Mouse (Mus musculus) neural tube, embryonic 15.5 days (tissue): ENCODE data around the gene Nckap1. TPM values are rescaled to one million over a fixed set of nuclear protein-coding genes. Genes with fewer than 3 reads are reported as not detected.
"Not testable (repeated sequence)": the region's sequence is repeated elsewhere in the genome, so short reads cannot be mapped to it uniquely, and the experiment has no call there.

ENCODE experiments used
- ATAC-seq: fragments of 200-750 bp; cut with Nextera tagmentation; 2 replicates; pipeline ENCODE4 v1.8.0; 2017; ENCODE audit warnings: mild to moderate bottlenecking, moderate TSS enrichment, moderate library complexity; ENCODE audit not compliant: low FRiP score
- H3K27ac ChIP-seq: fragments of 300-500 bp; sonication (generic); replicated peaks from 2 replicates; pipeline ENCODE4 v1.5.1; 2015; ENCODE audit warnings: mild to moderate bottlenecking, inconsistent platforms
- H3K27me3 ChIP-seq: fragments of 300-500 bp; sonication (generic); replicated peaks from 2 replicates; pipeline ENCODE4 v1.6.1; 2015; ENCODE audit warnings: inconsistent platforms
- H3K36me3 ChIP-seq: fragments of 300-500 bp; sonication (generic); 2 replicates; pipeline ENCODE4 v1.6.1; 2015; ENCODE audit warnings: inconsistent platforms
- H3K4me1 ChIP-seq: fragments of 300-500 bp; sonication (generic); 2 replicates; pipeline ENCODE4 v1.6.1; 2015; ENCODE audit warnings: inconsistent platforms
- H3K4me2 ChIP-seq: fragments of 300-500 bp; sonication (generic); 2 replicates; pipeline ENCODE4 v1.6.1; 2015; ENCODE audit warnings: inconsistent platforms, mild to moderate bottlenecking, moderate library complexity
- H3K4me3 ChIP-seq: fragments of 300-500 bp; sonication (generic); replicated peaks from 2 replicates; pipeline ENCODE4 v1.5.1; 2015; ENCODE audit warnings: mild to moderate bottlenecking, inconsistent platforms
- H3K9ac ChIP-seq: fragments of 300-500 bp; sonication (generic); replicated peaks from 2 replicates; pipeline ENCODE4 v1.6.1; 2015; ENCODE audit warnings: mild to moderate bottlenecking, inconsistent platforms
- H3K9me3 ChIP-seq: fragments of 300-500 bp; sonication (generic); replicated peaks from 2 replicates; pipeline ENCODE4 v1.6.1; 2016; ENCODE audit warnings: inconsistent platforms
- WGBS: fragments of 180-500 bp; shearing (Covaris S2); methylation state at CpG from one replicate; pipeline ENCODE4 v1.1.7; 2015; ENCODE audit warnings: mixed read lengths; 5-methylcytosine and 5-hydroxymethylcytosine counted together
- polyA plus RNA-seq: library from polyadenylated mRNA; unstranded; fragments of >200 nt; fragmentation: Nextera tagmentation; extraction: Ambion mirVana; gene quantifications from 2 replicates; pipeline ENCODE4 v1.2.1, GENCODE M21; 2015

Gene Nckap1
- polyA plus RNA-seq, 1 experiment from 2014 or later: 97.5 TPM

GRCm38 (mm10) chr2:80559655-80560054 lies 21.5 kb downstream of the Nckap1 start:
- 88% methylated on average over 5 of the region's 5 CpGs for WGBS
- Histone ChIP-seq H3K9ac (no peak overlapping the region), H3K27ac (no peak overlapping the region), H3K36me3 (no peaks in the 10 kb centered on the region; the same call in 1 of the 2 replicates), H3K9me3 (no peaks in the 10 kb centered on the region), H3K27me3 (no peaks in the 10 kb centered on the region), H3K4me1 (0 out of 2 replicates have a peak, but pooled peaks cover 2% of the 10 kb centered on the region), H3K4me3 (no peak overlapping the region), H3K4me2 (no peak overlapping the region)
- no peak for ATAC-seq

GRCm38 (mm10) chr2:80554442-80554841 lies 26.7 kb downstream of the Nckap1 start:
- Histone ChIP-seq H3K4me2 (no peak overlapping the region), H3K4me1 (no peaks in the 10 kb centered on the region), H3K4me3 (no peak overlapping the region), H3K9me3 (no peaks in the 10 kb centered on the region), H3K9ac (no peak overlapping the region), H3K27me3 (no peaks in the 10 kb centered on the region), H3K27ac (no peak overlapping the region), H3K36me3 (peaks cover 28% of the 10 kb centered on the region)
- WGBS: 91% methylated on average over 4 of the region's 4 CpGs
- ATAC-seq: no peak

GRCm38 (mm10) chr2:80549704-80550103 lies 31.5 kb downstream of the Nckap1 start:
- Histone ChIP-seq H3K4me2 (no peak overlapping the region), H3K9me3 (no peaks in the 10 kb centered on the region), H3K27ac (no peak overlapping the region), H3K36me3 (peaks cover 51% of the 10 kb centered on the region), H3K4me3 (no peak overlapping the region), H3K9ac (no peak overlapping the region), H3K4me1 (no peaks in the 10 kb centered on the region), H3K27me3 (no peaks in the 10 kb centered on the region)
- 86% methylated on average over 4 of the region's 4 CpGs for WGBS
- ATAC-seq: no peak

GRCm38 (mm10) chr2:80547901-80548300 lies 33.3 kb downstream of the Nckap1 start:
- ATAC-seq: no peak
- no peaks in the 10 kb centered on the region for H3K4me1 ChIP-seq
- H3K36me3 ChIP-seq: peaks cover 61% of the 10 kb centered on the region
- H3K9me3 ChIP-seq: no peaks in the 10 kb centered on the region
- no peak overlapping the region for H3K4me3 ChIP-seq
- no peak overlapping the region for H3K27ac ChIP-seq
- no peak overlapping the region for H3K4me2 ChIP-seq
- no peak overlapping the region for H3K9ac ChIP-seq
- no peaks in the 10 kb centered on the region for H3K27me3 ChIP-seq
- WGBS: 100% methylated on average over 1 of the region's 1 CpGs

GRCm38 (mm10) chr2:80542801-80543200 lies 38.4 kb downstream of the Nckap1 start:
- Histone ChIP-seq H3K27ac (no peak overlapping the region), H3K36me3 (peaks cover 43% of the 10 kb centered on the region), H3K9me3 (no peaks in the 10 kb centered on the region), H3K9ac (no peak overlapping the region), H3K27me3 (no peaks in the 10 kb centered on the region), H3K4me3 (no peak overlapping the region), H3K4me1 (no peaks in the 10 kb centered on the region), H3K4me2 (no peak overlapping the region)
- WGBS: 88% methylated on average over 5 of the region's 5 CpGs
- no peak for ATAC-seq

GRCm38 (mm10) chr2:80537156-80537555 lies 44.0 kb downstream of the Nckap1 start:
- H3K4me1 ChIP-seq: no peaks in the 10 kb centered on the region
- H3K4me3 ChIP-seq: no peak overlapping the region
- no peaks in the 10 kb centered on the region for H3K9me3 ChIP-seq
- no peak for ATAC-seq
- H3K9ac ChIP-seq: no peak overlapping the region
- H3K27ac ChIP-seq: no peak overlapping the region
- peaks cover 41% of the 10 kb centered on the region for H3K36me3 ChIP-seq
- no peak overlapping the region for H3K4me2 ChIP-seq
- H3K27me3 ChIP-seq: no peaks in the 10 kb centered on the region
- WGBS: 63% methylated on average over 3 of the region's 3 CpGs

GRCm38 (mm10) chr2:80536608-80537007 lies 44.6 kb downstream of the Nckap1 start:
- H3K27me3 ChIP-seq: no peaks in the 10 kb centered on the region
- no peak overlapping the region for H3K27ac ChIP-seq
- H3K4me1 ChIP-seq: no peaks in the 10 kb centered on the region
- peaks cover 46% of the 10 kb centered on the region for H3K36me3 ChIP-seq
- H3K9me3 ChIP-seq: no peaks in the 10 kb centered on the region
- no peak overlapping the region for H3K4me3 ChIP-seq
- ATAC-seq: no peak
- 100% methylated on average over 2 of the region's 2 CpGs for WGBS
- no peak overlapping the region for H3K4me2 ChIP-seq
- no peak overlapping the region for H3K9ac ChIP-seq

GRCm38 (mm10) chr2:80524275-80524674 lies 56.9 kb downstream of the Nckap1 start:
- Histone ChIP-seq H3K4me3 (no peak overlapping the region), H3K9me3 (no peaks in the 10 kb centered on the region), H3K27ac (no peak overlapping the region), H3K9ac (no peak overlapping the region), H3K4me1 (no peaks in the 10 kb centered on the region), H3K27me3 (no peaks in the 10 kb centered on the region), H3K36me3 (peaks cover 53% of the 10 kb centered on the region), H3K4me2 (no peak overlapping the region)
- ATAC-seq: no peak
- 88% methylated on average over 9 of the region's 9 CpGs for WGBS

GRCm38 (mm10) chr2:80506051-80506802 lies 75.0 kb downstream of the Nckap1 start:
- Histone ChIP-seq H3K9ac (no peak overlapping the region), H3K27ac (no peak overlapping the region), H3K27me3 (no peaks in the 10 kb centered on the region), H3K4me1 (no peaks in the 10 kb centered on the region), H3K9me3 (no peaks in the 10 kb centered on the region), H3K36me3 (peaks cover 55% of the 10 kb centered on the region), H3K4me2 (no peak overlapping the region), H3K4me3 (no peak overlapping the region)
- no peak for ATAC-seq
- 66% methylated on average over 7 of the region's 7 CpGs for WGBS

GRCm38 (mm10) chr2:80502132-80502531 lies 79.0 kb downstream of the Nckap1 start:
- ATAC-seq: no peak
- H3K4me2 ChIP-seq: no peak overlapping the region
- H3K9me3 ChIP-seq: no peaks in the 10 kb centered on the region
- WGBS: 97% methylated on average over 4 of the region's 4 CpGs
- no peaks in the 10 kb centered on the region for H3K4me1 ChIP-seq
- no peaks in the 10 kb centered on the region for H3K27me3 ChIP-seq
- H3K4me3 ChIP-seq: no peak overlapping the region
- H3K36me3 ChIP-seq: peaks cover 46% of the 10 kb centered on the region
- H3K27ac ChIP-seq: no peak overlapping the region
- no peak overlapping the region for H3K9ac ChIP-seq

- not testable (repeated sequence) for H3K9me3 ChIP-seq, H3K4me2 ChIP-seq, H3K9ac ChIP-seq, H3K27ac ChIP-seq, H3K4me1 ChIP-seq, H3K36me3 ChIP-seq, H3K27me3 ChIP-seq, ATAC-seq, H3K4me3 ChIP-seq
- WGBS: 50% methylated on average over 7 of the region's 7 CpGs
Observed at GRCm38 (mm10) chr2:80495304-80495703, 85.9 kb downstream of the Nckap1 start.

GRCm38 (mm10) chr2:80486851-80487250 lies 94.3 kb downstream of the Nckap1 start:
- H3K4me2 ChIP-seq: no peak overlapping the region
- H3K4me3 ChIP-seq: no peak overlapping the region
- H3K27ac ChIP-seq: no peak overlapping the region
- no peak overlapping the region for H3K9ac ChIP-seq
- H3K36me3 ChIP-seq: no peaks in the 10 kb centered on the region
- H3K27me3 ChIP-seq: no peaks in the 10 kb centered on the region
- 87% methylated on average over 5 of the region's 5 CpGs for WGBS
- no peaks in the 10 kb centered on the region for H3K9me3 ChIP-seq
- H3K4me1 ChIP-seq: no peaks in the 10 kb centered on the region
- ATAC-seq: no peak
